Mouse (Mus musculus) adrenal gland, adult (tissue): ENCODE data around the gene Ahctf1.
"Not testable (repeated sequence)": the region's sequence is repeated elsewhere in the genome, so short reads cannot be mapped to it uniquely, and the experiment has no call there.

Experiments
- DNase-seq, 2 experiments: peaks; one replicate each; pipeline ENCODE4 v3.0.0; 2022 to 2023; ENCODE audit warnings: low spot score in 1 of 2; ENCODE audit not compliant: inconsistent age in 2 of 2

Gene Ahctf1

GRCm38 (mm10) chr1:179715289-179715688, 88.2 kb downstream of the Ahctf1 start:
- DNase-seq, result not testable (repeated sequence)

DNA sequence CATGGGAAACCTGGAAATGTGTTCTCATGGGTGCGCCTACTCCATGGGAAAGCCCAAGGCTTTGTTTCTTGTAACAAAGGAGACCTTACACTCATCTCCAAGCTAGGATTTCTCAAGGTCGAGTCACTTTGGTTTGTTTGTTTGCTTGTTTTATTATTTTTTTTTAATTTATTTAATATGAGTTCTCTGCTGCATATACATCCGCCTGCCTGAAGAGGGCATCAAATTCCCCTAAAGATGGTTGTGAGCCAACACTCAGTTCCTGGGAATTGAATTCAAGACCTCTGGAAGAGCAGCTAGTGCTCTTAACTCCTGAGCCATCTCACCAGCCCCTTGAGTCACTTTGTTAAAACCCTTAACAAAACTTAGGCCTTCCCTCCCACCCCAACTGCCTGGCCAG, 90.1 kb downstream of the Ahctf1 start:
- no peak for DNase-seq

GRCm38 (mm10) chr1:179712658-179713057, 90.8 kb downstream of the Ahctf1 start:
- no peak for DNase-seq

GRCm38 (mm10) chr1:179710739-179711138, 92.7 kb downstream of the Ahctf1 start:
- DNase-seq, result no peak

- DNase-seq, result no peak
Observed at GRCm38 (mm10) chr1:179709390-179709789, 94.1 kb downstream of the Ahctf1 start.

DNA sequence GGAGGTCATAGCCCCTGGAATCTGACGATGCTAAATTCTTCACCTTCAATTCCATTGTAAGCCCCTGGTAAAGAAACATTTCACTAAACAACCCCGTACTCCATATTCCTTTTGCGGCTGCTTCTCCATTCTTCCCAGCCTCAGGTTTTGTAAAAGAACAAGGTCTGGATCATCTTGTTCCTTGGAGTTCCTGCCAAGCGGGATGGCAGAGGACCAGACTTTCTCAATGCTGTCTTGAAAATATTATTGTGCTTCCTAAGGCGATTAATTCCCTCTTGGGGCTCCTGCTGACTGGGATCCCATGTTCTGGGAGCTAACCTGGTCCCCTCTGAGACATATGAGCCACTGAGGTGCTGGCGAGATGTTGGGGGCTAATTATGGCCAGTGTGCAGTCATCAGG, 98.3 kb downstream of the Ahctf1 start:
- peak in 1 of 2 experiments; percentile 39 for DNase-seq

DNA sequence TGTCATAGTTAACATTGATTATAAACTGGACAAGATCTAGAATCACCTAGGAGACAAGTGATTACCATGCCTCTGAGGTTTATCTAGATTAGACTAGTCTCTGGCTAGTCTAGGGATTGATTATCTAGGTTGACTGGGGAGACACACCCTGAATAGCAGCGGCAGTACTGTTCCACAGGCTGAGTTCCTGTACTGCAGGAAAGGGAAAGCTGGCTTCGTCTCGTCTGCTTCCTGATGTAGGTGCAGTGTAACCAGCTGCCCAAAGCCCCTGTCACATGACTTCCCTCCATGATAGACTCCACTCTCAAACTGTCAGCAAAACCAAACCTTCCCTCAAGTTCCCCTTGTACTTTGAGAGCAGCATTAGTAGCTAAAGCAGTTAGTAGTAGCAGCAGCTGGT, 99.3 kb downstream of the Ahctf1 start:
- no peak for DNase-seq
